Mouse (Mus musculus) Muller cell, postnatal 12 days (primary cell): ENCODE results near the gene Cbarp.

Source experiments
- DNase-seq: peaks from one replicate; pipeline ENCODE4 v3.0.0-alpha.2; 2015; ENCODE audit errors: inconsistent ontology term

The Cbarp gene

DNA sequence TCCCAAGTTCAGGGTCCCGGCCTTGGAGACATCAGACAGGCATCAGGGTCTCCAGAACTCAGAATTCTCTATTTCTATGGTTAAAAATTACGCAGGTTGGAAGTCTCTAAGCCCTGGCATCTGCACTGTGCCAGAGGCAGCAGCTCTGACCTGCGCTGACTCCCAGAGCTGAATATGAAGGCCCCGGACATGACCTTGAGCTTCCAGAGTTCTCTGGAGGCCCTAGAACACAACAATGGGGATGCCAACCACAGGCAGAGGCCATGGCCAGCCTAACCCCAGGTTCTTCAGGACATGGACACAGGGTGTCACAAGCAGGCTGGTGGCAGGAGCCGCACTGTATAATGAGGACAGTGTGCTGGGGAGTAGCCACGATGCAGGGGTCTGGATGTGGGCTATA is 46.5 kb downstream of the Cbarp start:
- DNase-seq: no peak

DNA sequence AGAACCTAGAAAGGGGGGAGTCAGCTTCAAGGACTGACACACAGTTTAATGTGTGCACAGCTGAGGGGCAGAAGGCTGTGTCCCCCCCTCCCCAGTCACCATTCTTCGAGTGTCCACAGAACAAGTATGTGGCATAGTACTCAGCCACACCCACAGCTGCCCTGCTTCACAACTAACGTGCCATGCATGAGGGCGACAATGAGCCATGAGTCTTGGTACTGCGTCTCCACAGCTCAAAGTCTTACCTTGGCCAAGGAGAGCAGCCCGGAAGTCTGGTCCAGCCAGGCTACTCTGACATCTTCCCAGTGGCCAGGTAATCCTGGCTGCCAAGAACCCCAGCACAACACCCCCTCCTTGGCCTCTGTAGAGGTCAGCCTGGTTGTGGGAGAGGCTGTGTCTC is 47.9 kb downstream of the Cbarp start:
- DNase-seq: no peak

- no peak for DNase-seq
Measured at GRCm38 (mm10) chr10:80091527-80091926, 49.1 kb downstream of the Cbarp start.

DNA sequence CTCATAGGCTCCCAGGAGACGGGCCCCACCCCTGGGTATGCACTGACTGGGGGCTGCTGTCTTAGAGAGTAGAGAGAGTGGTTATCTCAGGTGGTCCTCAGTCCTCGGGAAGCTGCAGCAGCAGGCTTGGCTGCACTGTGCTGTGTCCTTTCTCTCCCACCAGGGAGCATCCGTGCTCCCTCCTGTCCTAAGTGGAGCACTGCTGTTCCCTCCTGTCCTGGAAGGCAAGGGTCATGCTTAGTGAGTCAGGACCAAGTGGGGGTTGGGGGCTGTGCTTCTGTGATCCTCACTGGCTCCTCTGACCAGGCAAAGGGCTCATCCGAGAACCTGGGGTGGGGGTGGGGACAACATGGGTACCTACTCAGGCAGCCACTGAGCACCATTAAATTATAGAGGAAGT is 51.5 kb downstream of the Cbarp start:
- DNase-seq: no peak

DNA sequence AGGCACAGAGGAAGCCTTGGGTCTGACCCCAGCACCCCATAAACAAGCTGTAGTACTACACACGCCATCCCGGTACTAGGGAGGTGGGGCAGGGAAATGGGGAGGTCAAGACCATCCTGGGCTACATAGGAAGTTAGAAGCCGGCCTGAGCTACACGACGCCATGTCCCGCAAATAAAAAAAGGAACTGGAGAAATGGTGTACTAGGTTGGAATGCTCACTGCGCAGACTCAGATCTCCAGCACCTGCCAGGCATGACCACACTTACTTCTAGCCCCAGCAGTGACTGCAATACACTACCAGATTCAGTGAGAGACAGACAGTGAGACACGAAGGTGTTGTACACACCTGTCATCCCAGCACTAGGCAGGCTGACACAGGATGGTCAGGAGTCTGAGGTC is 53.2 kb downstream of the Cbarp start:
- no peak for DNase-seq

- DNase-seq: peak; percentile 68
Measured at GRCm38 (mm10) chr10:80086847-80087246, 53.8 kb downstream of the Cbarp start.

DNA sequence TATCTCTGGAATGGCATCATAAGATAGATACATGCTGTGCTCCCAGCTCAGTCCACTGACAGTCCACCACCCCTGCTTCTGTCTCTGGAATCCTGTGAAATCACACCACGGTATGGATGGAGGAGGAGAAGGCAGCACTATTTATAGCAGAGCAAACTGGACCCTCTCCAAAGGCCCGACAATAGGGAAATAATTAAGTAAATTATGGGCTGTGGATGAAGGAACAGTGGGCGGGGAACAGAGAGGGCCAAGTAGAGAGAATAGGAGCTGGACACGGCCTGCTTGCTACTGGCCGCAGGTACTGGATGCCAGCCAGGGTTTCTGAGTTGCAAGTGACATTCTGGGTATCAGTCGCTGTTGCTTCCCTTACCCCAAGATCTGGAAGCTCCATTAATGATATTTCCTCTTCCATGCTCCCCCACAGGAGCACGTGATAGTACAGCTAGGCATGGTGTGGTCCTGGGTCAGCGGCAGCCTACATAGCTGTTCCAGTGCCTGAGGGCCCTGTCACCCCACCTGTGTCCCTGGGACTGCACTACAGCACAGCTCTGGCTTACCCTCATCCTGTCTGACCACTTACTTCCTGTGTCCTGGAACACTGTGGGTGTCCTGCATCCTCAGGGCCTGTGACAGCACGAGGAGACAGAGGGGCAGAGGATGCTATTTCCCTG is 55.7 kb downstream of the Cbarp start:
- peak; percentile 91 for DNase-seq

- DNase-seq: no peak
Measured at GRCm38 (mm10) chr10:80081075-80081474, 59.6 kb downstream of the Cbarp start.
